Mouse (Mus musculus) hindbrain, embryonic 12.5 days (tissue): ENCODE measurements at regions not wholly inside any gene's neighbourhood (a gene's known extent, or its start where the extent isn't known, plus 50 kb on each side); places are given as distances from the start of the nearest gene placed in this dataset.
A peak's percentile ranks its signal among the peaks of the same experiment; 100 is the strongest.
"Not testable (repeated sequence)": the region's sequence is repeated elsewhere in the genome, so short reads cannot be mapped to it uniquely, and the experiment has no call there.

Experiments
- ATAC-seq: fragments of 200-750 bp; cut with Nextera tagmentation; 2 replicates; pipeline ENCODE4 v1.8.0; 2017; ENCODE audit warnings: moderate TSS enrichment; ENCODE audit not compliant: low FRiP score
- H3K27ac ChIP-seq: fragments of 300-500 bp; sonication (generic); 2 replicates; pipeline ENCODE4 v1.5.1; 2016; ENCODE audit warnings: mild to moderate bottlenecking
- H3K27me3 ChIP-seq: fragments of 300-500 bp; sonication (generic); 2 replicates; pipeline ENCODE4 v1.6.1; 2016; ENCODE audit warnings: mild to moderate bottlenecking
- H3K36me3 ChIP-seq: fragments of 300-500 bp; sonication (generic); 2 replicates; pipeline ENCODE4 v1.6.1; 2016; ENCODE audit warnings: mild to moderate bottlenecking
- H3K4me1 ChIP-seq: fragments of 300-500 bp; sonication (generic); 2 replicates; pipeline ENCODE4 v1.6.1; 2016
- H3K4me2 ChIP-seq: fragments of 300-500 bp; sonication (generic); replicated peaks from 2 replicates; pipeline ENCODE4 v1.6.1; 2016; ENCODE audit warnings: mild to moderate bottlenecking
- H3K4me3 ChIP-seq: fragments of 300-500 bp; sonication (generic); 2 replicates; pipeline ENCODE4 v1.5.1; 2016; ENCODE audit warnings: mild to moderate bottlenecking
- H3K9ac ChIP-seq: fragments of 300-500 bp; sonication (generic); 2 replicates; pipeline ENCODE4 v1.6.1; 2016; ENCODE audit warnings: mild to moderate bottlenecking, moderate library complexity
- H3K9me3 ChIP-seq: fragments of 300-500 bp; sonication (generic); replicated peaks from 2 replicates; pipeline ENCODE4 v1.6.1; 2016; ENCODE audit warnings: mild to moderate bottlenecking
- WGBS: fragments of 180-500 bp; shearing (Covaris S2); methylation state at CpG from one replicate; pipeline ENCODE4 v1.1.7; 2016; 5-methylcytosine and 5-hydroxymethylcytosine counted together

DNA sequence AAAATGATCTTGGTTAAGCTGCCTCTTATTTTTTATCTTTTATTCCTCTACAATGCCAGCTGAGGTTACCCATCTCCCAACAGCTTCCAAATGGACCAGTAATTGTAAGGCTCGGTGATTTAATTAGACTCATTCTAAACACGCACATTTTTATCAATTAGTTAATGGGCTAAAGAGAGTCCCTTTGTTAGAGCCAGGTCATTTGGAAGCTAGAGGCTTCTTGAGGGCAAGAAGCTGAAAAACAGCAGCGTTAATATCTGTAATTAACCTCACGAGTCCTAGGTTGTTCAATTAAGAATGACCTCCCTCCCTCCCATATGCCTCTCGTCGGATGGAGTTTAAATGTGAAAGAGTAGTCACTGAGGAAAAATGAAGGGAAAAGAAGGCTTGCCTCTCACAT is 66.5 kb downstream of the Otx2 start:
- peak; percentile 32; the same call in 1 of the 2 replicates for ATAC-seq
- 52% methylated on average over 6 of the region's 6 CpGs for WGBS
- H3K36me3 ChIP-seq = no peaks in the 10 kb centered on the region
- no peaks in the 10 kb centered on the region for H3K27me3 ChIP-seq
- H3K27ac ChIP-seq = no peak overlapping the region
- no peak overlapping the region for H3K9ac ChIP-seq
- H3K4me2 ChIP-seq = no peak overlapping the region
- no peak overlapping the region for H3K4me3 ChIP-seq
- H3K4me1 ChIP-seq = peaks cover 5% of the 10 kb centered on the region; the same call in 1 of the 2 replicates
- no peaks in the 10 kb centered on the region for H3K9me3 ChIP-seq

DNA sequence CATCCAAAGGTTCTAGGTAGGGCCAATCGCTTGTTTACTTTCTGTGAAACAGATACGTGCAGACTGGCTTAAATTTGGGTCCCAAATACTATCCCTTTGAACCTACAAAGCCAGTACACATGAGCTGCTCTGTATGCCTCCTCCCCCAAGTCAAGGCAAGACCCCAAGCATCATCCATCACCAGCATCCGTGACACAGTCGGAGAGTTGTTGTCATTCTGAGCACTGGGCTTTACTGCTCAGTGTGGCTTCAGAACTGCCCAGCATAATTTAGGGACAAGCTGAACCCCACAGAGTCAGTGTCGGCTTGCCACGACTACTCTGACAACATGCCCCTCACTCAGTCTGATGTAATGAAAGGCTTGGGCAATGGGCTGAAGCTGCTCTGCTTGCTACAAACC is 70.1 kb downstream of the Otx2 start:
- H3K4me2 ChIP-seq = no peak overlapping the region
- H3K4me1 ChIP-seq = peaks cover under 1% of the 10 kb centered on the region; the same call in 1 of the 2 replicates
- no peak for ATAC-seq
- WGBS = 68% methylated on average over 6 of the region's 6 CpGs
- H3K4me3 ChIP-seq = no peak overlapping the region
- H3K9me3 ChIP-seq = no peaks in the 10 kb centered on the region
- no peak overlapping the region for H3K27ac ChIP-seq
- H3K36me3 ChIP-seq = no peaks in the 10 kb centered on the region
- no peaks in the 10 kb centered on the region for H3K27me3 ChIP-seq
- H3K9ac ChIP-seq = no peak overlapping the region

DNA sequence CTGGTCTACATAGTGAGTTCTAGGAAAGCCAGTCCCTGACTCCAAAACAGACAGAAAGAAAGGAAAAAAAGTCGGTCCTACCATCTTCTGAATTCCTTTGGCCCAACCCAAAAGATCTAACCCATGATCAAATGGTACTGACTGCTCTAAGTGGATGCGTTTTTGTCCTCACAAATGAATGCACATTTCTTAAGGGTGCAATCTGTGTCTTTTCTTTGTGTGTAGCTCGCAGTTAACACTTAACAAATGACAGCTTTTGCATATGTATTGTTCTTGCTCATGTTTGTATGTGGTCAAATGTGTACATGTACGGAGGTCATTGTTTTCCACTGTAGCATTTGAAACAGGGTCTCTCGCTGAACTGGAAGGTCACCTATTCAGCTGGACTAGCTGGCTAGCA is 79.3 kb downstream of the Otx2 start:
- no peaks in the 10 kb centered on the region for H3K9me3 ChIP-seq
- no peaks in the 10 kb centered on the region for H3K27me3 ChIP-seq
- H3K4me1 ChIP-seq = peaks cover 9% of the 10 kb centered on the region
- no peaks in the 10 kb centered on the region for H3K36me3 ChIP-seq
- H3K9ac ChIP-seq = no peak overlapping the region
- H3K4me2 ChIP-seq = no peak overlapping the region
- no peak overlapping the region for H3K4me3 ChIP-seq
- no peak overlapping the region for H3K27ac ChIP-seq
- no peak for ATAC-seq
- 74% methylated on average over 5 of the region's 5 CpGs for WGBS

DNA sequence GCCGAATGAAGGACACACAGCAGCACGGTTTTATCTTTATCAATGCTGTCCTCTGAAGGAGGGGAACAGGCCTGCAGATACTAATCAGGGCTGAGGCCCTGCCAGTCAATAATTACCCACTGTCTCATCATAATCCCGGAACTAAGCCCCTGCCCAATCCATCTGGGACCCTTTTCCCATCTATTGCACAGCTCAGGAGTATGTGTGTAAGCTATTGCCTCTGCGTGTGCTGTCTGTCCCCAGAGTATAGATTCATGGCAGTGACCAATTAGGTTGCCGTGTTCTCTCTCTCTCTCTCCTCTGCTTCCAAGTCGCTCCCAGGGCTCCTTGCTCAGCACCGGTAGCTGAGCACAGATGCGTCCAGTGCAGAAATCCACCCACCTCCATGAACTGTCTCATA is 80.3 kb downstream of the Otx2 start:
- H3K27ac ChIP-seq = peak overlapping the region; percentile 30; the same call in 1 of the 2 replicates
- ATAC-seq = peak; percentile 91
- no peak overlapping the region for H3K4me3 ChIP-seq

DNA sequence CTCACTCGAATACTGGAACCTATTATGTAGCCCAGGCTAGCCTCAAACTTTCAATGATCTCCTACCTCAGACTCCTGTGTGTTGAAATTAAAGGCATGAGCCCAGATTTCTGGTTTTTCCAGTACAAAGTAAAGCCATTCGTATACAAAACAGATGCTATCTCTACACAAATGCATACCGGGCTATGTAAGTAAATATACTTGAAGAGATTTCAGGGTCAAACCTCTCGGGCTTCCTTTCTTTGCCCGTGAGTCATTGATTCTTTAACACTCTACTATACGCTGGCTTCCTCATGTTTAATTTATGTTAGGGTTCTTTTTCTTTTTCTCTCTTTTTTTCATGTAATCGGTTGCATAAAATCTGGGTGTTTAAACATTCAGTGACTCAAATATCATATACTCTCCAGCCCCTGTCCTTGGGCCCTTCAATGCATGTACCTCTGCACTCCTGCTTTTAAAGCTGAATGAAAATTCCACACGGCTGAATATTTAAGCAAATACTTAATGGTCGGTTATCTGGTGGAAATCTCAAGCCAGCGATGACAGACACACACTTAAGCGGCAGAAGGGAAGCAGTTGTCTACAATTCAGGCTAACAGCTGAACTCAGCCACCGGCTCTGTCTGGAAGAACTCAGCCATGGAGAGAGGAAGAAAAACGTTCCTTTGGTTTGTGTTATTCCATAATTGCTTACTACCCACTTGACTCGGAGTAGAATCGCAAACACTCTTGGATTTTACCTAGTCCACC is 82.0 kb downstream of the Otx2 start:
- Histone ChIP-seq H3K4me2 (no peak overlapping the region), H3K27ac (no peak overlapping the region), H3K36me3 (no peaks in the 10 kb centered on the region), H3K4me1 (peaks cover 9% of the 10 kb centered on the region), H3K4me3 (no peak overlapping the region), H3K27me3 (no peaks in the 10 kb centered on the region), H3K9me3 (no peaks in the 10 kb centered on the region), H3K9ac (no peak overlapping the region)
- 76% methylated on average over 15 of the region's 15 CpGs for WGBS
- ATAC-seq = no peak

More for the DNA sequence above, 80.3 kb downstream of the Otx2 start:
- H3K36me3 ChIP-seq = no peaks in the 10 kb centered on the region
- no peaks in the 10 kb centered on the region for H3K9me3 ChIP-seq
- peaks cover 9% of the 10 kb centered on the region for H3K4me1 ChIP-seq
- WGBS = 54% methylated on average over 8 of the region's 8 CpGs
- H3K27me3 ChIP-seq = no peaks in the 10 kb centered on the region
- no peak overlapping the region for H3K4me2 ChIP-seq
- no peak overlapping the region for H3K9ac ChIP-seq

DNA sequence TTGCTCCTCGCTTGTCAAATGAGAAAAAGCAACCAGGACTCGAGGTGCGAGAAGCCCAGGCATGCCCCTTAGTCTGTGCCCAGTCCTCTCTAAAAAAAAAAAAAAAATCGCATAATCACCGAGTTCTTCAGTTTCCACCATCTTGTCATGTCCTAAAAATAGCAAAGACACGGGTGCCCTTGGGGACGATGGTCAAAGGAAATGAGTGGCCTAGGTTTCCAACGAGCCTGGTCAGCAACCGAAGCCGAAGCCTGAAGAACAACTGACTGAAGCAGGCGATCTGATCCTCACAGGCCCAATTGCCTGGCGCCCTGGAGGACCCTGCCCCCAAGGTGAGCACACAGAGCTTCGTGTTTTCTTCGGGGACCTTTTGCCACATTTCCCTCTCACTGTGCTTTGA is 83.2 kb downstream of the Otx2 start:
- Histone ChIP-seq H3K9ac (no peak overlapping the region), H3K9me3 (no peaks in the 10 kb centered on the region), H3K4me1 (peaks cover 9% of the 10 kb centered on the region), H3K27ac (no peak overlapping the region), H3K4me3 (no peak overlapping the region), H3K36me3 (no peaks in the 10 kb centered on the region), H3K4me2 (no peak overlapping the region), H3K27me3 (no peaks in the 10 kb centered on the region)
- no peak for ATAC-seq
- 41% methylated on average over 14 of the region's 14 CpGs for WGBS

DNA sequence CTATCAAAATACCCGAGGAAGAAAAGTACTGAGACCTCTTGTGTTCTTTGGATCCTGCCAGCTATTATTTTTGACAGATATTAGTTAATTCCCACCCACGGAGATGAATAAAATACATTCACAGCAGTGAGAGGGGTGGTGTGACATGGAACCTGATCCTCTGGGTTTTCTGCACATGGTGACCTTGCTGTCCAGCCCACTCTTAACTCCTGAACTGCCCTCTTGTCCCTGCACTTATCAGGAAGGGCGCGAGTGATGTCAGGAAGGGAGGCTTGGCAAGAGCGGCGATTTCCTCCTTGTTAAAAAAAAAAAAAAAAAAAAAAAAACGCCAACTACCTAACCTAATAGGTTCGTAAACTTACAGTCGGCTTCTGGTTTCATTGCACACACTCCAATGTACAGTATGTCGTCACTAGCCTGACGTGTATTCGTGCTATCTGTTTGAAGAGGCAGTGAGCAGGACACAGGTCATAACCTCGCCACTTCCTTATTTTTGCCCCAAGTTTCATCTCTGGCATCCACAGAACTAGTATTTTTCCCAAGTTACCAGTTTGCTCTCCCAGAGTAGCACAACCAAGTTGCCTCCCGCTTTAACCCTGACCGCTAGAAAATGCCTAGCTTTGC is 83.8 kb downstream of the Otx2 start:
- no peak overlapping the region for H3K4me2 ChIP-seq
- no peak overlapping the region for H3K4me3 ChIP-seq
- H3K4me1 ChIP-seq = peaks cover 9% of the 10 kb centered on the region
- no peak for ATAC-seq
- no peaks in the 10 kb centered on the region for H3K36me3 ChIP-seq
- 59% methylated on average over 15 of the region's 15 CpGs for WGBS
- H3K27me3 ChIP-seq = no peaks in the 10 kb centered on the region
- no peaks in the 10 kb centered on the region for H3K9me3 ChIP-seq
- H3K9ac ChIP-seq = no peak overlapping the region
- H3K27ac ChIP-seq = no peak overlapping the region

DNA sequence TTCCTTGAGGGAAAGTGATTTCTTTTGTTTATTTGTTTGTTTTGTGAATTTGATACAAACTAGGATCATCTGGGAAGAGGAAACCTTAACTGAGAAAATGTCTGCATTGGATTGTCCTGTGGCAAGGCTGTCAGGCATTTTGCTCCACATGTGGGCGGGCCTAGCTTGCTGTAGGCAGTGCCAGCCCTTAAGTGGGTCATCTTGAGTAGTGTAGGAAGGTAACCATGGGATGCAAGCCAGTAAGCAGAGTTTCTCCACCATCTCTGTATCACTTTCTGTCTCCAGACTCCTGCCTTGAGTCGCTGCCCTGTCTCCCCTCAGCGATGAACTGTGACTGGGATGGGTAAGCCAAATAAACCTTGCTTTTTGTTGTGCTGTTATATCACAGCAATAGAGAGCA is 87.8 kb downstream of the Otx2 start:
- H3K27me3 ChIP-seq = no peaks in the 10 kb centered on the region
- H3K27ac ChIP-seq = no peak overlapping the region
- H3K36me3 ChIP-seq = no peaks in the 10 kb centered on the region
- H3K4me1 ChIP-seq = 0 out of 2 replicates have a peak, but pooled peaks cover 2% of the 10 kb centered on the region
- H3K9ac ChIP-seq = no peak overlapping the region
- H3K9me3 ChIP-seq = no peaks in the 10 kb centered on the region
- ATAC-seq = no peak
- 89% methylated on average over 3 of the region's 3 CpGs for WGBS
- no peak overlapping the region for H3K4me3 ChIP-seq
- H3K4me2 ChIP-seq = no peak overlapping the region

DNA sequence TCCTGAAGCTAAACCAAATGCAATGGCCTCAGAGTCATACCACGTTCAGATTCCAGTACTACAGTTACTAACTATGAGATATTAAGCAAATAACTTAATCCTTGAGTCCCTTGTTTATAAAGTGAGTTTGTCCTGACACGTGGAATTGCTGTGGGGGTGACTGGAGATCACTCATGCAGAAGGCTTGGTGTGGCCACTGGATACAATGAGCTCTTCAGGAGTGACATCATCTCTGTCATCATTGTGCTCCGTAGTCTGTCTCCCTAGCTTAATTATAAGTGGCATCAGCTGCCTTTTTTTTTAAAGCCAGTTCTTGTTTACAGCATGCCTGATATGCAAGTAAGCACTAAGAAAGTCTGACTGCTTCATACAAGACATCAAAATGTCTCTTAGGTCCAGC is 89.0 kb downstream of the Otx2 start:
- no peak for ATAC-seq
- H3K27me3 ChIP-seq = no peaks in the 10 kb centered on the region
- no peak overlapping the region for H3K4me2 ChIP-seq

DNA sequence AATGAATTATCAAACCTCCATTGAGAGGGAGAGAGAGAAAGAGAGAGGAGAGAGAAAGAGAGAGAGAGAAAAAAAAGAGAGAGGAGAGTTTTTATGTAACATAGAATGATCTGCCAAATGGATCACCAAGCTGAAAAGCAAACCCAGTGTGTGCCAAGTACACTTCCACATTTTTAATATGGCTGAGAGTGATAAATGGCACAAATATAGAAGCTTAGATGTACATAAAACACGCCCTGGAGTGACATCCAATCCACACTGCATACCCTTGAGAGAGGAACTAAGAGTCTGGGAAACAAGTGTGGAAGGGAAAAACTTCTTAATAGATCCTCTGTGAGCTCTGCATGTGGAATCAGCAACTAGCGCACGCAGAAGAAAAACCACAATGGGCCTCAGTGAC is 90.1 kb downstream of the Otx2 start:
- no peaks in the 10 kb centered on the region for H3K27me3 ChIP-seq
- H3K4me2 ChIP-seq = no peak overlapping the region
- no peak overlapping the region for H3K9ac ChIP-seq
- H3K27ac ChIP-seq = no peak overlapping the region
- H3K4me1 ChIP-seq = no peaks in the 10 kb centered on the region
- ATAC-seq = no peak
- H3K4me3 ChIP-seq = no peak overlapping the region
- no peaks in the 10 kb centered on the region for H3K9me3 ChIP-seq
- H3K36me3 ChIP-seq = no peaks in the 10 kb centered on the region
- WGBS = 84% methylated on average over 3 of the region's 3 CpGs

More for the DNA sequence above, 89.0 kb downstream of the Otx2 start:
- H3K9ac ChIP-seq = no peak overlapping the region
- WGBS = 62% methylated on average over 3 of the region's 3 CpGs
- H3K4me3 ChIP-seq = no peak overlapping the region
- H3K9me3 ChIP-seq = no peaks in the 10 kb centered on the region
- no peaks in the 10 kb centered on the region for H3K4me1 ChIP-seq
- H3K36me3 ChIP-seq = no peaks in the 10 kb centered on the region
- no peak overlapping the region for H3K27ac ChIP-seq

DNA sequence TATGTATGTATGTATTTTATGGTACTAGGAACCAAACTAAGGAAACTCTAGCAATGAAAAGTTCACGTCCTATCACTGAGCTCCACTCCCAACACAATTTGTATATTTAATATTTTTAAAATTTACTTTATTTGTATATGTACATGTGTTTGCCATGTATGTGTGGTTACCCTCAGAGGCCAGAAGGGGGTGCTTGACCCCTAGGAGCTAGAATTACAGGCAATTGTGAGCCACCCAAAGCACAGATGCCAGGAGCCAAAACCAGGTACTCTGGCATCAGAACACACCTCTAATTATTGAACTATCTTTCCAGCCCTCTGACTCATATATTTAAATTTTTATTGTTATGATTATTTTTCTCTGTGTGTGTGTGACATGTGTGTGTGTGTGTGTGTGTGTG is 91.5 kb downstream of the Otx2 start:
- H3K4me2 ChIP-seq = no peak overlapping the region
- no peak overlapping the region for H3K4me3 ChIP-seq
- no peak for ATAC-seq
- no peaks in the 10 kb centered on the region for H3K27me3 ChIP-seq
- H3K4me1 ChIP-seq = no peaks in the 10 kb centered on the region
- 79% methylated on average over 1 of the region's 1 CpGs for WGBS
- no peaks in the 10 kb centered on the region for H3K9me3 ChIP-seq
- H3K36me3 ChIP-seq = no peaks in the 10 kb centered on the region
- H3K9ac ChIP-seq = no peak overlapping the region
- H3K27ac ChIP-seq = no peak overlapping the region

DNA sequence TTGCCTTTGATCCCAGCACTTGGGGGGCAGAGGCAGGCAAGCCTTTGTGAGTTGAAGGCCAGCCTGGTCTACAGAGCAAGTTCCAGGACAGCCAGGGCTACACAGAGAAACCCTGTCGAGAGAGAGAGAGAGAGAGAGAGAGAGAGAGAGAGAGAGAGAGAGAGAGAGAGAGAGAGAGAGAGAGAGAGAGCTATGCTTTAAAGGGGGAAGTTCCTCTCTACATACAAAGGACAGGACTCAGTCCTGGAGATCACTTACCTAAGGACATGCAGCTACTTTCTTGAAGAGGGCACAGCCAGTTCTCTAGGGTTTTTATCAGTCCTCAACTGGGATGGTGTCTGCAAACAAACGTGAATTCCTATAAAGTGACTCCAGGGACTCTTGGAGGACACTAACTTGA is 92.3 kb downstream of the Otx2 start:
- not testable (repeated sequence) for H3K4me2 ChIP-seq, H3K36me3 ChIP-seq, H3K27ac ChIP-seq, H3K27me3 ChIP-seq, ATAC-seq, H3K4me1 ChIP-seq, H3K9ac ChIP-seq, H3K4me3 ChIP-seq, H3K9me3 ChIP-seq
- 29% methylated on average over 1 of the region's 2 CpGs for WGBS

DNA sequence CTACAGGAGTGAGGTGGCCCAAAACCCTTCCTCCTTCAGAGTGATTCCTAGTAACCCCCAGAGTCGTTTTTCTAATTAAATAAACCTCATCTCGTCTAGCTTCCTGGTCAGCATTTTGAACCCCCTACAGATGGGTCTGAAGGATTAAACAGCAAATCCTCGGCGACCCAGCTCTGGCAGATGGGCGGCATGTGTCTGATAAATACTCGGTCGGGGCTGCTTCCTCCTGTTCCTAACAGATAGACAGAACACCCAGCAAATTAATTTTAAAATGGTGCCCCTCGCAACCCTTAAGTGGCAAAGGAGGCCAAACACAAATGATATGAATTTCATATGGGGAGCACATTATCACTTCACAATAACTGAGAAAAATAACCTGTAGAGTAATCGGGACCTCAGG is 93.2 kb downstream of the Otx2 start:
- Histone ChIP-seq H3K27me3 (no peaks in the 10 kb centered on the region), H3K36me3 (no peaks in the 10 kb centered on the region), H3K9ac (no peak overlapping the region), H3K4me3 (no peak overlapping the region), H3K27ac (no peak overlapping the region), H3K9me3 (no peaks in the 10 kb centered on the region), H3K4me1 (no peaks in the 10 kb centered on the region), H3K4me2 (no peak overlapping the region)
- ATAC-seq = no peak
- WGBS = 29% methylated on average over 9 of the region's 9 CpGs
